Mouse (Mus musculus) cerebellum, postnatal 4 days (tissue): ENCODE measurements at regions not wholly inside any gene's neighbourhood (a gene's known extent, or its start where the extent isn't known, plus 50 kb on each side); places are given as distances from the start of the nearest gene placed in this dataset.
"Not testable (repeated sequence)": the region's sequence is repeated elsewhere in the genome, so short reads cannot be mapped to it uniquely, and the experiment has no call there.

Experiments used
- DNase-seq, 2 experiments: peaks; one replicate each; pipeline ENCODE4 v3.0.0; 2022; ENCODE audit warnings: low spot score in 2 of 2, mixed read lengths in 1 of 2

DNA sequence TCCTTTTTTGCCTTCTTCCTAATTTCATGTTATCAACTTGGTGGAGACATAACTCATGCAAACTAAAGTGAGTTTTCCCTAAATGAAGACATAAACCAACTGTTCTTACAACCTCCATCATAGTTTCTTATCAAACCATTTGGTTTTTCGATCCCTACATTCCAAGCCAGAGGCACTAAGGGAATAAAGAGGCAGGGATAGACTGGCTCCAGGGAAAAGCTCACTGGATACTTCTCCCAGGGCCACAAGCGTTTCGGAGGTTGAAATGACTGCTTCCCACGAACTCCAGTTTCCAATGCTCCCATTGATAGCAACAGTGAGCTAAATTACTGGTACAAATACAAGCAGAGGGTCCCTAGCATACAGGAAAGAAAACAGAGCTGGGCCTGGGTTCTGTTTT lies 178.4 kb upstream of the Otx2 start:
- DNase-seq, result no peak

DNA sequence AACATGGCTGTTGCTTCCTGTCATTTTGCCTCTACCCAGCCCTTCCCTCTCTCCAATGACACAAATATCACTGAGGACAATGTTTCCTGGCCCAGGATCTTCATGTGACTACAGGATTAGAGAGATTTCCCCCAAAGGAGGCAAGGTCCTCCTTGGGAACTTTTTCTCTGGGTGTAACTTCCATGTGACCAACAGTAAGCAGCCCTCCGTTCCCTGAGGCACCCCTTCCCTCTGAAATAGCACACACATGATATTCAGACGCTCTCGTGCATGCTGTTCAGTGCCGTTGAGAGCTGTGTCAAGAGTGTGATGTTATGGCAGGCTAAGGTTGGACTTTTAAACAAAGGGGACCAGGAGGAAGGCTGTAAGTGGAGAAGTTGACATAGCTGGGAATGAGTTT lies 169.2 kb upstream of the Otx2 start:
- DNase-seq, result no peak

DNA sequence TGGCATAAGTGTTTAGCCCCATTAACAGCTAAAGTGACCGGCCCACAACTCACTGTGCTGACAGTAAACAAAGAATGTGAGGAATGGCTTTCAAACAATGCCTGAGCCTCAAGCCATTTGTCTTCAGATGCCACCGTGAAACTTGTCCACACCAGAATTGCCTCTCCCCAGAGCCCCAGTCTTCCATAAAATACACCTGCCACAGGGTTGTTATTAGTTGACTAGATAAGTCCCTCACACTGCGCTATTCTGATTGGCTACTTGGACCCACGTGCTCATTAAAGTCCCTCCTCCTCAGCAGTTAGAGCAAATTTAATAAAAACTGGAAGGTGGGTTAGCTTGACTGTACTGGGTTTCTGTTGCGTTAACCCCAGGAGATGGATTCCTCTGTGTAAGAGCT lies 167.7 kb upstream of the Otx2 start:
- no peak for DNase-seq

DNA sequence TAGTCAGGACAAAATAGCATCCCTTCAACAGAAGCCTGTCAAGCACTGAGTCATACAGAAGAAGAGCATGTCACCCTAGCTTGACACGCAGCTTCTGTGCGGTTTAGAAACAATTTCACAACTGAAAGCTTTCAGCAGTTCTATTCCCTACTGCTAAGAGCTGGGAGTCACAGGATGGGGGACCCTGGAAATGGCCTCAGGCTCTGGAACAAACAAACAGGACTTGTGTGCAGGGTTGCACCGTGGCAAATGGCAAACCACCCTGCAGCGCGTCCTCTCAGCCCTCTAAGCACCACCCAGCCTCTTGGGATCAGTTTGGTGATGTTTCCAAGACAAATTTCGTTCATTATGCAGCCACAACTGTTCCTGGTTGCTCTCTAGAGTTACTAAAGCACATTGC lies 163.6 kb upstream of the Otx2 start:
- no peak for DNase-seq

DNA sequence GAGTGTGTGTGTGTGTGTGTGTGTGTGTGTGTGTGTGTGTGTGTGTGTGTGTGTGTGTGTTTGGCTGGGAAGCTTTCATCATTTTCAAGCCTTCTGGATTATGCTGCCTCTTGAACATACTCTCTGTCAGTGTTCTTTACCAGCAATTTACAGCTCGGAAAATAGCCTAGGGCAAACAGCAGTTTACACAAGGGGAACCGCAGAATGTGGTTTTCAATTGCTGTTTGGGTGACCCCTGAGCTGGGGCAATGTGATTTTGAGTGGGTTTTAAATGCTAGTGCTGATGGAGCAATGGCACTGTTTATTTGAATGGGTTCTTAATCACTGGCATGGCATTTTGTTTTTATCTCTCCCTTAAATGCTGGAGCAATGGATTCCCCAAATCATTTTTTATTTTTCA lies 162.5 kb upstream of the Otx2 start:
- DNase-seq, result no peak

DNA sequence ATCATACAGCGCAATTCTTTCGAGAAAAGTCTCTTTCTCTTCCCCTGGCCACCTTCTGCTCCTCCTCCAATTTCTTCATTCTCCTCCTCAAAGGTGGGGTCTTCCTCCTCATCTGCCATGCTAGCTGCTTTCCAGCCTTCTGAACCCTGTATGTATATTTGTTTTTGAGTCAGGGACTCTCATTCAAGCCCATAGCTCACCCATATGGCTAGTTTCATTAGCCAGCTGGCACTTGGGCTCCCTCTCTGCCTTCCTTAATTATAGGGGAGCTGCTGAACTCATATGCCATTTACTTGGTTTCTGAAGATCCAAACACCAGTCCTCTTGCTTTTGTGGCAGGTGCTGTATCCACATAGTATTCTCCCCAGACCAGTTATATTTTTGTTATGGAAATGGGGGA lies 160.8 kb upstream of the Otx2 start:
- no peak for DNase-seq

DNA sequence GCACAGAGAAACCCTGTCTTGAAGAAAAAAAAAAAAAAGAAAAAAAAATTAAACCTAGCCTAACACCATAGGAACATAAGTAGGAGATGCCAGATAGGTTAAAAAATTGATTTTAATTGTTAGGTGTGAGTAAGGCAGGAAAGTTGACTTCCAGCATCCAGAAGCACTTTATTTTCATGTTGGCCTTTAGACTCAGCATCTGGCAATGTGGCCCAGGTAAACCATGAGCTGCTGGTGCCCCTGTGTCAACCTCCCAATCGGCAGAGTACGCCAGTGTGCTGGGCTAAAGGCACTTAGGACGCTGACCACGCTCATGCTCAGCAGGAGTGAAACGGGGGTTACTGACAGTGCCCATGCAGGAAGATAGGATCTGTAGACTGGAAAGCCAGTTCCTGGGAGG lies 152.8 kb upstream of the Otx2 start:
- no peak for DNase-seq

DNA sequence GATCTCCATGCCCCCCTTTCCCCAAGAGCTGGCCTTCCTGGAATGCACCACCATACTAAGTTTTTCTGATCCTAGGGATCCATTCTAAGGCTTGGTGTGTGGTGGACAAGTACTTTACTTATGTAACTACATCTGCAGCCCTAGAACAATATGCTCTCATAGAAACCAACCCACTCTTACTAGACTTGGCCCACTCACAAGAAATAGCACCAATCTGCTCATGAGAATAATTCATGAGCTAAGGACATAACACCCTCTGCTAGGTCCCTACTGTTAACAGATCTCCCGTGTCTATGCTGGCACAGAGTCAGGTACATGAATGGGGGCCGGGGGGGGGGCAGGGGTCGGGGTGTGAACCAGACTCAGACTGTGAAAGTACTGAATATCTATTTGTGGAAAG lies 150.8 kb upstream of the Otx2 start:
- DNase-seq, result no peak

DNA sequence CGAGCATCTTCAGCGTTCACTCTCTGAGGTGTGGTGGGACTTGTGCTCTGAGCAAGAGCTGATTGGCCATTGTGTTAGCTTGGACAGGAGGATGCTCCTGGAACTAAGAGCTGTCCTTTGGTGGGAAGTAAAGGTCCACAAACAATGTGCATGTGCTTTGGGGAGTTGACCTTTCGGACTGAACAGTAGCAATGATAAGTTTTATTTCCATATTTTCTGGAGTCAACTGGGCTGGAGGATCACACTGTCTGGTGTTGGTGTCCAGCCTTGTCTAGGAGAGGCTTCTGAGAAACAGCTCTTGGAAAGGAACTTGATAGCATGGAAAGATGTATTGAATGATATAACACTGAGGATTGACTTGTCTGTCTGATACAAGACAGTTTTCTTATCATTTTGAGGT lies 142.3 kb upstream of the Otx2 start:
- DNase-seq, result no peak

DNA sequence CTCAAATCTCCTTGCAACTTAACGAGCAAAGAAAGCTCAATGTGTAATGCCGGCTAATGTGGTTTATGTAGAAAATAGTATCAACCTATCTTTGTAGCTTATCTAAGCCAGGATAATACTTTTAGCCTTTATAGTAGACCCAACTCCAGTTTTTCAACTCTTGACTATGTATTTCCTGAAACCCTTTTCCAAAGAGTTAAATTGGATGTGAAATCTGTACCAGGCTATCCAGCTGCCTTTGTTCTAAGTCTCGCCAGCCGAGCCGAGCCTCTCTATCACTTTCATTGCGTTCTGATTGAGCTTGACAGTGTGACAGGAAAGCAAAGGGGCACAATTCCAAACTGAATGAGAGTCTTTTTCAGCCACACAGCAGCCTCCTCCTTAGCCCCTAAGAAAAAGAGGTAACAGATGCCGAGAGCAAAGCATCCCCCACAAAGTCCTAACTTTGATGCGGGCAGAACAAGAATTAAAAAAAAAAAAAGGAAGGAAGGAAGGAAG lies 141.7 kb upstream of the Otx2 start:
- no peak for DNase-seq

DNA sequence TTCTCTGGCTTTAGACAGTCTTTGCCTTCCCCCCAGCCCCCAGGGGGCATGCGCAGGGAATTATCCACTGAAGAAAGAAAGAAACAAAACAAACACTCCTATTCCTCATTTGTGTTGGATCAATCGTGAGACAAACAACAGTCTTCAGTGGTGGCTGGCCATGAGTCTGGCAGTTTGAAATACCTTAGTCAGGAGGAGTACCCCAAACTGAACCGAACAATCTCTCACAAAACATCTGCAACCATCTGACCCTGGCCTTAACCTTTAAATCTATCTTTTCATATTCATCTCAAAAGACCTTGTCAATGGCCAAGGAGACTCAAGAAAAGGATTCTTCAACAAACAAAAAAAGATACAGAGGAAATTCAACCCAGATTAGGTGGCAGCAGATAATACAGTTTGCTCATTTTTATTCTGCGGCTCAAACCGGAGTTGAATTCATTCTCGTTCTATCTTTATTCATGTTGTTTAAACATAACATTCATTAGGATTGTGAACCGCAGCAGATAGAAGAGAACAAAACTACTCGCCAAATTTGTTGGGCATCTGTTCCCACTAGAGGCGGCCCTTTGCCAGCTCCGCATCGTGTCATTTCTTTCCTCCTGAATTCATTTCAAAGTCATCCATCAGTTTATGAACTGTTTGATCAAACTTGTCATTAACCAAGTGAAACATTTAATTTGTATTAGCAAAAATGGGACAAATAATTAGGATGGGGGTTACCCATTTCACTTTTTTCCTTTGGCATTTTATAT lies 139.3 kb upstream of the Otx2 start:
- DNase-seq, result no peak

DNA sequence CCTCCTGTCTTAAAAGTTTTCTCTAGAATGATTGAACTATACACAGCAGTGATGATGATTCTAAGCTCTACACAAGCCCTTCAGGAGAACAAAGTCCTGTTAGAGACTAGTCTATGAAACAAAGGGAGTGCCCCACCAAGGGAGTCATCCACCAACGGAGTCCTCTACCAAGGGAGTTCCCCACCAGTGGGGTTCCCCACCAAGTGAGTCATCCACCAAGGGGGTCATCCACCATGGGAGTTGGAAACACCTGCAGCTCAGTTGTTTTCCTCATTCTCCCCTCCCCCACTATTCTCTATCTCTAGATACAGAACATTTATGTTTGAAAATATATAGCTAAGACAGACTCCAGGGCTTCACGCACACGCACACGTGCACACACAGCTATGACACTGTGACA lies 130.5 kb upstream of the Otx2 start:
- DNase-seq, result no peak

DNA sequence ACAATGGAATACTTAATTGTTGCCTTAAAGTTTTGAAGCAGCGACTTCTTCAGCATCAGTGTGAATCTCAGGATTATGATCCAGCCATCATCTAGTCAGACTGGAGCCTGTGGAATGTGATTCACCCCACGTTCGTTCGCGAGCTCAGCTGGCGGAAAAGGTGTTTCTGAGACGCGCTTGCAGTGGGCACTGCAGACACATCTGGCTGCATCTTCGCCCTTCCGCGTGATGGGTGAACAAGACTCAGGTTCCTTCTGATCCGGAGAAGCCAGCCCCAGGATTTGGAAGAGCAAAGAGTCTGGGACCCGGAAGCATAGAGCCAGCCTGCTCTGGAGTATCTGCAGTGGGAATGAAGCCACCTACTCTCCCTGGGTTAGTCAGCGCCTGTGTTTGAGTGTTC lies 127.7 kb upstream of the Otx2 start:
- no peak for DNase-seq

DNA sequence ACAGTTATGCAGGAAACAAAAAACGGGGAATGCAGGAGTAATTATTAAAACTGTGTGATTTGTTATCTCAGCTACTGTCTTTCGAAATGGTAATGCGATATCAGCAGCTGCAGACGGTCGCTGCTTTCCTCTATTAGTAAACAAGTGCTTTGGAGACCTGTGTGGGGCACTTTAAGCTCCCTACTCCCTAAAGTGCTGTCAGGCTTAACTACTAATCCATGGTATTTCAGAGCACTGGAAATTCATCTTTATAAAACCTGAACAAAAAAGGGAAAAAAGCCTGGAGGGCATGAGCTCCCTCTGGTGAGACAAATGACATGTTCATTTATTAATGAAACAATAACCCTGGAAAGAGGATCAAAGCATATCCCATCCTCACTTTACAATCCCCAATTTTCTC lies 127.2 kb upstream of the Otx2 start:
- no peak for DNase-seq

DNA sequence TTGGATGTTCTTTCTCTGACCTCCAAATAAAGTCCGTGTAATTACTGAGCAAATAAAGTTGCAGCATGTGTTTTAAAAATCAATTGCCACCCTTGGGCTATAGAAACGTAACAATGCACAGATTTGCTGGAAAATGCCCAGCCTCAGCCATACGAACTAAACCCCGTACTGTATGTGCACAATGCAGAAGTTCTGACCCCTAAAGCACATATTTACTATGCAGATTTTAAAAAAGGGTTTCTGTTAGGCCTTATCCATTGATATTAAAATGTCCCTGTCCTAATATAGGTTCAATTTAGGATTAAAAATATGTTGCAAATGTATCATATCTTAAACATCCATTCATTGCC lies 126.5 kb upstream of the Otx2 start:
- DNase-seq, result no peak

DNA sequence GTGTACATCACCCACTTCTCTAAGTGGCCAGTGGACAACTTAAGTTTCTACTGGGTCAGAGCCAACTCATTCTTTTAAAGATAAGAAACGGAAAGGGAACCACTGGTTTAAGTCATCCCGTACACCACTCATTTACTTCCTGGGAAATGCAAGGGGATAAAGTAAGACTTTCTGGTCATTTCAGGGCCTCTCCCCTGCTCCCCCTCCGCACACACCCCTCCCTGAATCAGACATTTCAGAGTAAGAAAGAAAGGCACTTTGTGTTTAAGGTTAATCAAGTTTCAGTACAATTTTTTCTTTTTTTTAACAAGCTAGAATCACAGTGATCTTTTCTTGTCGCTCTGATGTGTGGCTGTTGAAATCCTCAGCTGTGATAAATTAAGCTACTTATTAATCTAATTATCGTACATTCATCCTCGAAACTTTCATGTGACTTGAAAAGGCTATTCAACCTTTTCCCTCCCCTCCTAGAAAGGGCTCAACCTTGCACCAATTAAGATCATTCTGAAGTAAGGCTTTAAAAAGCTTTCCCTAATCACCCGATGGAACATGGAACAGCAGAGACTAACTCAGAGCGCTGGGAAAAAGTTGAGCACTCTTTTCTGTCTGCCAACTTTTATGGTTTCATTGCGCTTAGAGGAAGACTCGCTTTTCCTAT lies 126.0 kb upstream of the Otx2 start:
- no peak for DNase-seq

DNA sequence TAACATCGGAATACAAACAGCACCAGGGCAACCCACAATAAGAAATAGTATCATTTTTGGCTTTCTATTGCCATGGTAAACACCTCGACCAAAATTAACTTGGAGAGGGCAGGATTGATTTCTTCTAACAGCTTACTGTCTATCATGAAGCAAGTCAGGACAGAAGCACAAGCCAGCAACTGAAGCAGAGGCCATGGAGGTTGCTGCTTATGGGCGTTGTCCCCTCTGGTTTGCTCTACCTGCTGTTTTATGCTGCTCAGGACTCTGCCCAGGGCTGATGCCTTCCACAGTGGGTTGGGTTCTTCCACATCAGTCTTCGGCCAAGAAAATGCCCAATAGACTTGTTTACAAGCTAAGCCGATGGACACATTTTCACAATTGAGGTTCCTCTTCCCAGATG lies 117.9 kb upstream of the Otx2 start:
- no peak for DNase-seq

DNA sequence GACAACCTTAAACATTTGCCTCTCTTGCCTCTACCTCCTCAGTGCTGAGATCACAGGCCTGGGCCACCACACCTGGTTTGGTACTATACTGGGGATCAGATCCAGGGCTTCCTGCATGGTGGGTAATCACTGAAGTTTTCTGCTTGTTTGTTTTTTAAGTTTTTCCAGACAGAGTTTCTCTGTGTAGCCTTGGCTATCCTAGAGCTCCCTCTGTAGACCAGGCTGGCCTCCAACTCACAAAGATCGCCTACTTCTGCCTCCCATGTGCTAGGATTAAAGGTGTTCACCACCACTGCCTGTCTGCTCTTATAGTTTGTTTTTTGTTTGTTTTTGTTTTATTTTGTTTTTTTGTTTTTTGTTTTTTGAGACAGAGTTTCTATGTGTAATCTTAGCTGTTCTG lies 105.7 kb upstream of the Otx2 start:
- DNase-seq, result no peak

DNA sequence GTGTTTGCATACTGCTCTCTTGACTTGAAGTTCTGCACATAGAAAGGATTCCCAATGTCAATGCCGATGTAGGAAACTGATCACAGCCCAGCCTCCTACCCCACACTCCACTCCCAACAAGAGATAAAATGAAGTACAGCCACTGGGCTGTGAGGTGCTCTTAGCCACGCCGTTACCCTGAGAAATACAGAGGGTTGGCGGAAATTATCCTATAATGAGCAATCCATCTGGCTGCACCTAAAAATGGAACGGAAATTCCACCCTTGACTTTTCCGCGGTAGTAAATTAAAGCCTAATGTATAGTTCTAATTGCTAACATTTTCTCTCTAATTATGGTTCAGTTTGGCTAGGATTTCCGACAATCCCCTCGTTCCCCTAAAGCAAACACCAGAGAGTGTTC lies 97.2 kb upstream of the Otx2 start:
- DNase-seq, result no peak

DNA sequence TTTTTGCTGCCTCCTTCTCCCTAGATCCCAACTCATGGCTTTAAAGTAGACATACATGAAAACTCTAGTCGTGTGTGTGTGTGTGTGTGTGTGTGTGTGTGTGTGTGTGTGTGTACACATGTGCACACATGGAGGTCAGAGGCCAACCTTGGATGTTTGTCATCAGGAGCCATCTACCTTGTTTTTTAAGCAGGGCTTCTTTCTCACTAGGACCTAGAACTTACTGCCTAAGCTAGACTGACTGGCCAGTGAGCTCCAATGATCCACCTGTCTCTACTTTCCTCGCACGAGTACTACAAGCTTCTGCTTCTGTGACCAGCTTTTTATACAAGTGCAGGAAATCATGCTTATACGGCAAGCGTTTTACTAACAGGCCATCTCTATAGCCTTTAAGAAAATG lies 89.1 kb upstream of the Otx2 start:
- DNase-seq, result no peak

DNA sequence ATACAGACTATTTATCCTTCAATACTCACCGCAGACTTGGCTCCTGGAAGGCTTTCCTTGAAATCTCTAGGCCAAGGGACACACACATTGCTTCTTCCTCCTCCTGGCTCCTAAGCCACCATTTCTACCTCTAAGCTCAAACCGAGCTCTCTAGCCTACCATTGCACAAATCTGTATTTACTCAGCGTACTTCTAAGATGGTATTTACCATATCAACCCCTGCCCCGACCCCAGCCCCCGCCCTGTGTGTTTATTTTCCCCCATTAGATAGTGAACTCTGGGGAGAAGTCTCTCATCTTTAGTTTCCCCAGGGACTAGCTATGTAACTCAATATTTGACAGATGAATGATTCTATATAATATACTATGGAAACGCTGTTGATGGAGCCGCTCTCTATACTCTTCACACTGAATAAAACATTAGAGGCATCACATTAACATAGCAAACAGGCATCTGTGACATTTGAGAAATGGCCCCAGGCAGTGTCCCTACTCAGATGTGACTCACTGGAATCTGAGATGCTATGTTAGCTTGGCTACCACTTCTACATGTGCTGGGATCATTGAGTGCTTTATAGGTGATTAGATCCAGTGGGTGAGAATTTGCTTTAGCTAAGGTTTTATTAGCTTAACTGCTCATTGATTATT lies 87.5 kb upstream of the Otx2 start:
- no peak for DNase-seq

DNA sequence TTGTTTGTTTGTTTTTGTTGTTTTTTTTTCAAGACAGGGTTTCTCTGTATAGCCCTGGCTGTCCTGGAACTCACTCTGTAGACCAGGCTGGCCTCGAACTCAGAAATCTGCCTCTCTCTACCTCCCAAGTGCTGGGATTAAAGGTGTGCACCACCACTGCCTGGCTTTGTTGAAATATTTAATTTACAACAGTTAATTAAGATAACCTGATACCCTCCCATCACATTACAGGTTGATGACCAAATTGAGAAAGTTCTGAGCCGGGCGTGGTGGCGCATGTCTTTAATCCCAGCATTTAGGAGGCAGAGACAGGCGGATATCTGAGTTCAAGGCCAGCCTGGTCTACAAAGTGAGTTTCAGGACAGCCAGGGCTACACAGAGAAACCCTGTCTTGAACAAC lies 81.5 kb upstream of the Otx2 start:
- not testable (repeated sequence) for DNase-seq

DNA sequence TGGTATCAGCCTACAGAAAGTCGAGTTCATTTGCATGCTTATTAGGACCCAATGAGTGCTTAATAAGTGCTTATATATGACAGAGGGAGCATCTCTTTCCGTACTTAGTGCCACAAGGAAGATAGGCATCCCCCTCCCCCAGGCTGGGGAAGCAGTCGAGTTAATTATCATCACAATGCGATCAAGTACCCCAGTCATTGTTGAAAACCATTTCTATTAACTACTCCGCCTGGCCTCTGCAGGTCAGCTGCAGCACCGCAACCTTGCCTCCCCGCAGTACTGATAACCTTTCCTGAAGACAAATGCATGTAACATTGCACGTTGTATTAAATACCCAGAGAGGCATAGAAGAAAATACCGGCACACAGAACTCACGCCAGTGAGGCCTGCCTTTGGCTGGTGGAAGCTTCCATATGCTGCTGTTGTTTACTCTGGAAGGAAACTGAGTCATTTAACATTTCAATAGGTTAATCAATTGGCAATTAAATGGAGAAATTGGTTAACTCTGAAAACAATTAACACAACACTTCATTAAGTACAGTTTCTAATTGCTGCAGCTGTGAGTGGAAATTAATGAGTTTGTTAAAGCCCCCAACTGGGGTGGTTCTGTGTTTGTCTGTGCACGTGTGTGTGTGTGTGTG lies 80.6 kb upstream of the Otx2 start:
- no peak for DNase-seq
